Mouse (Mus musculus) left cerebral cortex, adult 9 months (tissue): ENCODE measurements around the gene 3110040N11Rik.
"Not testable (repeated sequence)": the region's sequence is repeated elsewhere in the genome, so short reads cannot be mapped to it uniquely, and the experiment has no call there.

Source experiments
- DNase-seq, 2 experiments: peaks; one replicate each; pipeline ENCODE4 v3.0.0; 2022; ENCODE audit warnings: low spot score in 2 of 2

The 3110040N11Rik gene

GRCm38 (mm10) chr7:81789095-81789757 is at the start of gene 3110040N11Rik:
Gene 3110040N11Rik, minus strand, starts transcription at chr7:81789478.
- DNase-seq = peak; percentile 70 to 81

GRCm38 (mm10) chr7:81837771-81838170 is 48.5 kb upstream of the 3110040N11Rik start:
- DNase-seq = not testable (repeated sequence)

GRCm38 (mm10) chr7:81835430-81835829 is 46.2 kb upstream of the 3110040N11Rik start:
- DNase-seq = no peak

GRCm38 (mm10) chr7:81834847-81835246 is 45.6 kb upstream of the 3110040N11Rik start:
- no peak for DNase-seq

- DNase-seq = peak; percentile 44 to 76
Measured at GRCm38 (mm10) chr7:81829379-81829894, 40.2 kb upstream of the 3110040N11Rik start, which contains the start of gene Btbd1. Gene Btbd1, minus strand, starts transcription at chr7:81829431.

- peak; percentile 11 to 33 for DNase-seq
Measured at GRCm38 (mm10) chr7:81828681-81829378, 39.6 kb upstream of the 3110040N11Rik start.

- no peak for DNase-seq
Measured at GRCm38 (mm10) chr7:81827806-81828667, 38.8 kb upstream of the 3110040N11Rik start.

GRCm38 (mm10) chr7:81825381-81825780 is 36.1 kb upstream of the 3110040N11Rik start:
- DNase-seq = no peak

- DNase-seq = no peak
Measured at GRCm38 (mm10) chr7:81824906-81825305, 35.6 kb upstream of the 3110040N11Rik start.

- DNase-seq = no peak
Measured at GRCm38 (mm10) chr7:81806067-81806466, 16.8 kb upstream of the 3110040N11Rik start.

GRCm38 (mm10) chr7:81788536-81788935 is 742 bp downstream of the 3110040N11Rik start:
- DNase-seq = peak in 1 of 2 experiments; percentile 33

- DNase-seq = no peak
Measured at GRCm38 (mm10) chr7:81777667-81778218, 11.5 kb downstream of the 3110040N11Rik start.

- no peak for DNase-seq
Measured at GRCm38 (mm10) chr7:81775325-81775724, 14.0 kb downstream of the 3110040N11Rik start.

- DNase-seq = no peak
Measured at GRCm38 (mm10) chr7:81772786-81773539, 16.3 kb downstream of the 3110040N11Rik start.

GRCm38 (mm10) chr7:81763110-81763845 is 26.0 kb downstream of the 3110040N11Rik start:
- peak in 1 of 2 experiments; percentile 36 for DNase-seq

- peak in 1 of 2 experiments; percentile 86 for DNase-seq
Measured at GRCm38 (mm10) chr7:81762180-81763109, 26.8 kb downstream of the 3110040N11Rik start, which contains the start of gene Ramac. Gene Ramac, plus strand, starts transcription at chr7:81762925.

GRCm38 (mm10) chr7:81747956-81748355 is 41.3 kb downstream of the 3110040N11Rik start:
- no peak for DNase-seq

GRCm38 (mm10) chr7:81744145-81744544 is 45.1 kb downstream of the 3110040N11Rik start:
- DNase-seq = no peak

GRCm38 (mm10) chr7:81740010-81740409 is 49.3 kb downstream of the 3110040N11Rik start:
- DNase-seq = no peak
